Mouse (Mus musculus) heart, postnatal 36 days (tissue): Measurements from ENCODE around the gene Sult2b1. TPM values are rescaled to one million over a fixed set of nuclear protein-coding genes. Genes with fewer than 3 reads are reported as not detected.

Experiments
- DNase-seq, 2 experiments: peaks; one replicate each; pipeline ENCODE4 v3.0.0; 2021 to 2022
- intact Hi-C: fragments of 180-260 bp; cut with DNase I; formaldehyde crosslinking; loops from one replicate; pipeline ENCODE4 v1.15.1; 2025
- total RNA-seq, 2 experiments: library from RNA; stranded (reverse); gene quantifications; 2 replicates each; pipeline ENCODE4 v1.2.3; 2021

The Sult2b1 gene
- total RNA-seq, 2 experiments from 2014 or later: not detected

- no peak for DNase-seq
- intact Hi-C loops: no loop called here
Measured at GRCm38 (mm10) chr7:45779081-45779641, 5.3 kb downstream of the Sult2b1 start.

- no peak for DNase-seq
- intact Hi-C loops: no loop called here
Measured at GRCm38 (mm10) chr7:45775237-45775636, 9.2 kb downstream of the Sult2b1 start.

- no peak for DNase-seq
- intact Hi-C loops: no loop called here
Measured at GRCm38 (mm10) chr7:45771101-45771500, 13.4 kb downstream of the Sult2b1 start.

- intact Hi-C loops: no loop called here
- no peak for DNase-seq
Measured at GRCm38 (mm10) chr7:45770427-45771082, 13.9 kb downstream of the Sult2b1 start.

GRCm38 (mm10) chr7:45767500-45767899 lies 17.0 kb downstream of the Sult2b1 start:
- DNase-seq: no peak
- intact Hi-C loops: no loop called here

DNA sequence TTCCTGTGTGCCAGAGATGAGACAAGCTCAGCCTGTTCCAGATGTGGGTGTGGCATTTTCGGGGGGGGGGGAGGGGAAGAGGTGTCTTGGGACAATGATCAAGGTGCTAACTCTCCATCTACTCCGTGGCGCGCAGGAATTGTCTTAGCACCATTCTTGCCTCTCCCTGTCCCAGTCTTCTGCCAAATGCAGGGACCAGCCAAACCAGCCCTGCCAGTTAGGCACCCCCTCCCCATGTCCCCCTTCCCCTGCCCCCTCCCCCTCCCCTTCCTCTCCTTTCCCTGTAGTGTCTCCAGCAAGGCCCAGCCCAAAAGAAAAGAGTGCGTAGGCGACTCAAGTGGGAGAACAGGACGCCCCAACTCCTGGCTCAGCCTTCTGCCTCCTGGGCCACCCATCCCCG lies 17.7 kb downstream of the Sult2b1 start:
- intact Hi-C loops: no loop called here
- DNase-seq: no peak

DNA sequence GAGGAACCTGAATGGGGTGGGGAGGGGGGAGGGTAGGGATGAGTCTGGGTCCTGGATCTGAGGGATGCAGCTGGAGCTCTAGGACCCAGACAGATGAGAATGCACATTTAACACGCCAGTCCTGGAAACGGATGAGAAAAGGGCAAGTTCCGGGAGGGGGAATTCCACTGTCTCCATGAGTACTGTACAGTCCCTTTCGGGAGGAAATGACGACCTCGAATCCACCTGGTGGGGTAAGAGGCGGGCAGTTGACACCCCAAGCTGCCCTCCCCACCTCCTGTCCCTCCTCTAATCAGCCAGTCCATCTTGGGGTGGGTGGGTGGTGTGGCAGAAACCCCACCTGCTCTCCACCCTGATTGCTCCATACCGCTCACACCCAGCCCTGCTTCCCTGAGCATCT lies 18.5 kb downstream of the Sult2b1 start:
- DNase-seq: no peak
- intact Hi-C loops: no loop called here

- intact Hi-C loops: no loop called here
- no peak for DNase-seq
Measured at GRCm38 (mm10) chr7:45760151-45760550, 24.3 kb downstream of the Sult2b1 start.

DNA sequence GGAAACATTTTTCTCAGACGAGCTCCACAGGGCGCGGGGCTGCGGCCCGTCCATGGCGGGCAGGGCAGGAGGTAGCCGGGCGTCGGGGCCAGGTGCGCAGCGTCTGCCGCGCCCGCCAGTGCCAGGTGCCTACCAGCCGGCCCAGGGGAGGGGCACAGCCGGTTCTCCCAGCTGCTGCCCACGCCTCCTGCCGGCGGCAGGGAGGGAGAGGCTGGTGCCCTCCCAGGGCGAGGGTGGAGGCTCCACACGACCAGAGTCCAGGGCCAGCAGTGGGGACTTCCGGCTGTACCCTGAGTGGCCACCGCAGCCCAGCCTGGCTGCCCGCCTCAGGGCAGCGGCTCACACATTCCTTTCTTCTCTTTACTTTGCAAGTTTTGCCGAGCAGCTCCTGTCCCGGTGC lies 25.1 kb downstream of the Sult2b1 start:
- no peak for DNase-seq
- intact Hi-C loops: no loop called here

- no peak for DNase-seq
Measured at GRCm38 (mm10) chr7:45755703-45756102, 28.8 kb downstream of the Sult2b1 start.

GRCm38 (mm10) chr7:45750162-45750561 lies 34.3 kb downstream of the Sult2b1 start:
- intact Hi-C loops: no loop called here

More at GRCm38 (mm10) chr7:45755703-45756102, 28.8 kb downstream of the Sult2b1 start:
- intact Hi-C loops: no loop called here

DNA sequence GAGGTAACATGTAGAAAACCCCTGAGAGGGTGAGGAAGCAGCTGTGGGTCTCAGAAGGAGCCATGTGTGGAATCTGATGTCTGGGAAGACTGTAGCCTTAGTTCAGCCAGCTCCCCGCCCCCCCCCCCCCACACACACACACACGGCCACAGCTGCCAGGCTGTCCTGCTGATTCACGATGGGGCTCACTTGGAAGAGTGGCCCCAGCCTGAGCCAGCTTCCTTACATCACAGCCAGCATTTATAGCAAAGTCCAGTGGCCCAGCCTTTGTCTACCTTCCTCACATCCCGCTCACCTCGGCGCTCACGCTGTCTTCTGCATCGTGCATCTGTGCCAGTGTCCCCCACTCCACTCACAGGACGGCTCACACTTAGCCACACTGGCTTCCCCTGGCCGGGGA lies 35.1 kb downstream of the Sult2b1 start:
- intact Hi-C loops: no loop called here

More at GRCm38 (mm10) chr7:45750162-45750561, 34.3 kb downstream of the Sult2b1 start:
- no peak for DNase-seq

GRCm38 (mm10) chr7:45748110-45748509 lies 36.4 kb downstream of the Sult2b1 start:
- no peak for DNase-seq
- intact Hi-C loops: no loop called here

More for the DNA sequence above, 35.1 kb downstream of the Sult2b1 start:
- DNase-seq: no peak

- intact Hi-C loops: no loop called here
Measured at GRCm38 (mm10) chr7:45747450-45747849, 37.0 kb downstream of the Sult2b1 start.

GRCm38 (mm10) chr7:45746518-45746917 lies 38.0 kb downstream of the Sult2b1 start:
- intact Hi-C loops: no loop called here
- DNase-seq: no peak

More at GRCm38 (mm10) chr7:45747450-45747849, 37.0 kb downstream of the Sult2b1 start:
- DNase-seq: no peak

- peak in 1 of 2 experiments; percentile 60 for DNase-seq
- intact Hi-C loops: no loop called here
Measured at GRCm38 (mm10) chr7:45744387-45744786, 40.1 kb downstream of the Sult2b1 start.

GRCm38 (mm10) chr7:45742338-45742737 lies 42.1 kb downstream of the Sult2b1 start:
- no peak for DNase-seq
- intact Hi-C loops: no loop called here

GRCm38 (mm10) chr7:45741777-45742176 lies 42.7 kb downstream of the Sult2b1 start:
- DNase-seq: no peak
- intact Hi-C loops: no loop called here

- intact Hi-C loops: no loop called here
Measured at GRCm38 (mm10) chr7:45741308-45741707, 43.2 kb downstream of the Sult2b1 start.

GRCm38 (mm10) chr7:45739820-45740219 lies 44.6 kb downstream of the Sult2b1 start:
- intact Hi-C loops: loop anchor here (1.0 to 2.0 kb wide), 3 partner anchors 61 to 269 kb away; no protein-coding TSS in a partner anchor
- no peak for DNase-seq

More at GRCm38 (mm10) chr7:45741308-45741707, 43.2 kb downstream of the Sult2b1 start:
- no peak for DNase-seq

GRCm38 (mm10) chr7:45739162-45739763 lies 45.2 kb downstream of the Sult2b1 start:
- intact Hi-C loops: loop anchor here (1.0 to 2.0 kb wide), 3 partner anchors 62 to 270 kb away; no protein-coding TSS in a partner anchor
- DNase-seq: peak; percentile 77 to 86

DNA sequence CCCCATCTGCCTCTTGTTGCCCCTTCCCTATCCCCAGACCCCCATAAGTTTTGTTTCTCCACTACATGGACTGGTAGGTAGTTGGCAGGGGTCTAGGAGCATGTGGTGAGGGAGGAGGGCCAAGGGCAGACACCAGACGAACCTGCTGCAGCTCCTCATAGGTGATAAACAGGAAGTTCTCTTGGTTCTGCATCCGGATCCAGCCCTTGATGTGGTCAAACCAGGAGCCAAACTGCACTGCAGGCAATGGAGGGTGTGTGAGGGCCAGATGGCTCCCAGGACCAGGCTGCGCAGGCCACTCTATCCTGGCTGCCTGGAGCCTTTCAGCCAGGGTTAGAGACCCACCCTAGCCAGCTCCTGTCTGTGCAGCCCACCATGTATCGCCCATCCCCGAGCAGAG lies 51.0 kb downstream of the Sult2b1 start:
- intact Hi-C loops: no loop called here
- no peak for DNase-seq
